Mouse (Mus musculus) heart, postnatal 0 days (tissue): ENCODE measurements around the gene Bgn. TPM values are rescaled to one million over a fixed set of nuclear protein-coding genes. Genes with fewer than 3 reads are reported as not detected.

Experiments
- ATAC-seq: fragments of 200-750 bp; cut with Nextera tagmentation; 2 replicates; pipeline ENCODE4 v1.8.0; 2017; ENCODE audit warnings: low read depth, moderate number of reproducible peaks, moderate library complexity; ENCODE audit not compliant: insufficient read depth
- DNase-seq: peaks from one replicate; pipeline ENCODE4 v3.0.0-alpha.2; 2016; ENCODE audit warnings: low spot score
- H3K27ac ChIP-seq: fragments of 300-500 bp; sonication (generic); 2 replicates; pipeline ENCODE4 v1.5.1; 2014; ENCODE audit warnings: low read depth, mild to moderate bottlenecking
- H3K27me3 ChIP-seq: fragments of 300-500 bp; sonication (generic); 2 replicates; pipeline ENCODE4 v1.6.1; 2014; ENCODE audit warnings: low read length, mixed read lengths; ENCODE audit not compliant: control insufficient read depth, insufficient read depth
- H3K36me3 ChIP-seq: fragments of 300-500 bp; sonication (generic); replicated peaks from 2 replicates; pipeline ENCODE4 v1.6.1; 2014; ENCODE audit warnings: low read length, mixed read lengths; ENCODE audit not compliant: control insufficient read depth, insufficient read depth
- H3K4me1 ChIP-seq: fragments of 300-500 bp; sonication (generic); 2 replicates; pipeline ENCODE4 v1.6.1; 2014; ENCODE audit warnings: antibody characterized with exemption; ENCODE audit not compliant: control insufficient read depth, insufficient read depth
- H3K4me2 ChIP-seq: fragments of 300-500 bp; sonication (generic); 2 replicates; pipeline ENCODE4 v1.6.1; 2014; ENCODE audit warnings: low read depth, mild to moderate bottlenecking, low read length, moderate library complexity
- H3K4me3 ChIP-seq: fragments of 300-500 bp; sonication (generic); 2 replicates; pipeline ENCODE4 v1.5.1; 2014; ENCODE audit warnings: low read depth, low read length
- H3K9ac ChIP-seq: fragments of 300-500 bp; sonication (generic); replicated peaks from 2 replicates; pipeline ENCODE4 v1.6.1; 2014; ENCODE audit warnings: low read depth, low read length, mixed read lengths
- H3K9me3 ChIP-seq: fragments of 300-500 bp; sonication (generic); replicated peaks from 2 replicates; pipeline ENCODE4 v1.6.1; 2016; ENCODE audit warnings: low read length; ENCODE audit not compliant: control insufficient read depth
- CTCF ChIP-seq: IDR thresholded peaks from 2 replicates; pipeline ENCODE4 v1.5.1; 2016; ENCODE audit warnings: antibody characterized with exemption, control low read depth, low read depth
- EP300 ChIP-seq: IDR thresholded peaks from 2 replicates; pipeline ENCODE4 v1.6.1; 2016; ENCODE audit warnings: antibody characterized with exemption, low read depth
- WGBS: fragments of 180-500 bp; shearing (Covaris S2); extraction: QIAGEN DNeasy Blood & Tissue Kit; methylation state at CpG from one replicate; pipeline ENCODE4 v1.1.7; 2014; 5-methylcytosine and 5-hydroxymethylcytosine counted together
- polyA plus RNA-seq: library from polyadenylated mRNA; unstranded; fragments of >200 nt; fragmentation: Nextera tagmentation; extraction: Ambion mirVana; gene quantifications from 2 replicates; pipeline ENCODE4 v1.2.1, GENCODE M21; 2015
- total RNA-seq: library from RNA; depleted of rRNA; stranded (reverse); fragments of >200 nt; gene quantifications from 2 replicates; pipeline ENCODE4 v1.2.3, GENCODE M21; 2014; ENCODE audit warnings: low replicate concordance

Bgn gene
- total and polyA plus RNA-seq, 2 experiments from 2014 or later, result 61.6 to 304 TPM

- Histone ChIP-seq H3K4me1 (no peaks in the 10 kb centered on the region), H3K27me3 (0 out of 2 replicates have a peak, but pooled peaks cover 5% of the 10 kb centered on the region), H3K9ac (no peak overlapping the region), H3K4me2 (no peak overlapping the region), H3K27ac (no peak overlapping the region), H3K36me3 (no peaks in the 10 kb centered on the region), H3K9me3 (no peaks in the 10 kb centered on the region), H3K4me3 (no peak overlapping the region)
- TF ChIP-seq CTCF, result no peak
- no peak for TF ChIP-seq EP300
- DNase-seq, result no peak
- ATAC-seq, result no peak
- WGBS, result 72% methylated on average over 3 of the region's 3 CpGs
These were observed 25.8 kb downstream of the Bgn start for GRCm38 (mm10) chrX:73509209-73509608.

DNA sequence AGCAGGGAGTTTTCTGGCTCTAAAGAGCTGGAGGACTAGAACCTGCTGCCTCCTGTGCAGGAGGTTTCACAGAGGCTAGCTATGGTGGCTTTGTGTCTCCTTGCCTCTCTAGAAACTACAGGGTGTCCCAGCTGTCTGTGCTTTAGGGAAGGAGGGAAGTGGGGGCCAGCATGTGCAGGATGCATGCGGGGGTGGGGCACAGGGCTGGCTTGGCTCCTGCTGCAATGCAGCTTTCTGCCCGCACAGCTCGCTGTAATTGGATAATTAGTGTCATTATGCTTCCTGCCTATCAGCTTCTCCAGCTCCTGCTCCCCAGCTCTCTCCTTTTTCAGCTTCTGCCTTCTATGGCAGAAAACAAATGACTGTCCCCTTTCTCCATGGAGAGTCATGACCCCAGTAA is 29.5 kb downstream of the Bgn start:
- Histone ChIP-seq H3K4me1 (peaks cover 3% of the 10 kb centered on the region), H3K4me3 (no peak overlapping the region), H3K36me3 (no peaks in the 10 kb centered on the region), H3K27ac (no peak overlapping the region), H3K4me2 (no peak overlapping the region), H3K9ac (no peak overlapping the region), H3K27me3 (no peaks in the 10 kb centered on the region), H3K9me3 (no peaks in the 10 kb centered on the region)
- DNase-seq (no peak), ATAC-seq (no peak)
- 40% methylated on average over 3 of the region's 3 CpGs for WGBS
- no peak for TF ChIP-seq EP300
- no peak for TF ChIP-seq CTCF

GRCm38 (mm10) chrX:73516556-73516955 is 33.2 kb downstream of the Bgn start:
- Histone ChIP-seq H3K4me2 (no peak overlapping the region), H3K27ac (no peak overlapping the region), H3K27me3 (no peaks in the 10 kb centered on the region), H3K9ac (no peak overlapping the region), H3K4me1 (peaks cover 3% of the 10 kb centered on the region), H3K4me3 (no peak overlapping the region), H3K9me3 (no peaks in the 10 kb centered on the region), H3K36me3 (no peaks in the 10 kb centered on the region)
- 65% methylated on average over 4 of the region's 4 CpGs for WGBS
- TF ChIP-seq EP300 (no peak), CTCF (no peak)
- DNase-seq (no peak), ATAC-seq (no peak)

GRCm38 (mm10) chrX:73517060-73517600 is 33.7 kb downstream of the Bgn start:
- no peak overlapping the region for H3K27ac ChIP-seq
- H3K4me1 ChIP-seq, result peaks cover 3% of the 10 kb centered on the region
- no peak overlapping the region for H3K4me3 ChIP-seq
- peak; percentile 9 for DNase-seq
- H3K36me3 ChIP-seq, result no peaks in the 10 kb centered on the region
- peak; percentile 53 for ATAC-seq
- H3K9ac ChIP-seq, result no peak overlapping the region
- no peak overlapping the region for H3K4me2 ChIP-seq
- H3K27me3 ChIP-seq, result no peaks in the 10 kb centered on the region
- no peaks in the 10 kb centered on the region for H3K9me3 ChIP-seq
- TF ChIP-seq CTCF (no peak), EP300 (no peak)

DNA sequence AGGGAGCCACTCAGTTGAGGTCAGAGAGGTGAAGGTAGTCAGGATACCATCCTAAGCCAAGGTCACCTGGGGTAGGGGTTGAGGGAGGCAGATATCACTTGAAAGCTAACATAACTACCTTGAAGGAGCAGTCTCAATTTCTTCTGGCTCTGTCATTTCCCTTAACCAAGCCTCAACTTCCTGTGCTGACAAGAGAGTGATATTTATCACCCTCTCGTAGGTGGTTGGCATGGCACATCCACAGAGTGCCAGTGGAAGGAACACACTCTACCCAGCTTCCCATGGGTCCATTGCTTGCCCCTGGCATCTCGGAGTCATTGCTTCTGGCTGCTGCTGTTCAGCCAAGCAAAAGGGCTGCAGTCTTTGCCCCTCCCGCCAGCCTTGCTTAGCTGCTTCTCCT is 37.3 kb downstream of the Bgn start:
- 61% methylated on average over 3 of the region's 3 CpGs for WGBS
- Histone ChIP-seq H3K4me1 (peaks cover 3% of the 10 kb centered on the region), H3K4me2 (no peak overlapping the region), H3K4me3 (no peak overlapping the region), H3K27me3 (no peaks in the 10 kb centered on the region), H3K27ac (no peak overlapping the region), H3K36me3 (no peaks in the 10 kb centered on the region), H3K9me3 (no peaks in the 10 kb centered on the region), H3K9ac (no peak overlapping the region)
- DNase-seq (no peak), ATAC-seq (no peak)
- no peak for TF ChIP-seq CTCF
- TF ChIP-seq EP300, result no peak
